Mouse (Mus musculus): ENCODE measurements at regions not wholly inside any gene's neighbourhood (a gene's known extent, or its start where the extent isn't known, plus 50 kb on each side); places are given as distances from the start of the nearest gene placed in this dataset.

- TF ChIP-seq CTCF (IDR thresholded peaks at IDR 0.05; ENCODE audit: control insufficient read depth, insufficient read depth, insufficient replicate concordance, low read depth, low read length) (no peak), POLR2A (IDR thresholded peaks at IDR 0.05; ENCODE audit: control insufficient read depth, low read depth, low read length) (no peak)
Measured at GRCm38 (mm10) chr8:96159899-96160298, 271.6 kb upstream of the Got2 start.
